Mouse (Mus musculus): Measurements from ENCODE around the gene Esrrg. TPM values are rescaled to one million over a fixed set of nuclear protein-coding genes. Genes with fewer than 3 reads are reported as not detected.

The Esrrg gene
- total and polyA plus RNA-seq, 3 experiments: 0.05 TPM; not detected in 2

DNA sequence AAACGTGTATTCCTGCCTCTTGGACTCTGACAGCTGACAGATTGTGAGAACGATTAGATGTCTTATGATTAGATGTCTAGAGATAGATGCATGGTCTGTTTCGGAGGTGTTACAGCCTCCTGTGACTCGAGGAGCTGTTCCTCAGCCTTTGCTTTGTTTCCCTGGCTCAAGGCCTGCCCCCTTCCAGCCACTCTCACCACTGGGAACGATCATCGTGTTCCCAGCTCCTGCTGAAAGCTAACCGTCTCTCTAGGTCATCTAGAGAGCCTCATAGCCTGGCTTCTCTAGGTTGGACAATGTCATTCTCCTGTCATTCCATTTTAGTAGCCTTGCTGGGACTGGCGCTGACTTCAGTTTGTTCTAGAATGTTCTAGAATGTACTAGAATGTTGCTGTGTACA is 233.0 kb downstream of the Esrrg start:
- Histone ChIP-seq H3K27me3 (ENCODE audit: insufficient read depth, low read length) (no peaks in the 10 kb centered on the region), H3K36me3 (replicated peaks) (no peaks in the 10 kb centered on the region), H3K4me1 (ENCODE audit: insufficient read depth, low read depth, low read length) (no peaks in the 10 kb centered on the region), H3K9me3 (replicated peaks) (peaks cover 46% of the 10 kb centered on the region), H3K4me3 (ENCODE audit: low read depth, low read length) (no peak overlapping the region)
- TF ChIP-seq GATA2 (IDR thresholded peaks at IDR 0.05; ENCODE audit: borderline replicate concordance, low read depth, low read length) (no peak), TAL1 (conservative IDR thresholded peaks at IDR 0.05; ENCODE audit: low read depth, low read length) (no peak)
- no peak for ATAC-seq (ENCODE audit: extremely low read depth, insufficient number of reproducible peaks, low FRiP score, poor library complexity, severe bottlenecking)
- no peak for DNase-seq (ENCODE audit: low spot score)

DNA sequence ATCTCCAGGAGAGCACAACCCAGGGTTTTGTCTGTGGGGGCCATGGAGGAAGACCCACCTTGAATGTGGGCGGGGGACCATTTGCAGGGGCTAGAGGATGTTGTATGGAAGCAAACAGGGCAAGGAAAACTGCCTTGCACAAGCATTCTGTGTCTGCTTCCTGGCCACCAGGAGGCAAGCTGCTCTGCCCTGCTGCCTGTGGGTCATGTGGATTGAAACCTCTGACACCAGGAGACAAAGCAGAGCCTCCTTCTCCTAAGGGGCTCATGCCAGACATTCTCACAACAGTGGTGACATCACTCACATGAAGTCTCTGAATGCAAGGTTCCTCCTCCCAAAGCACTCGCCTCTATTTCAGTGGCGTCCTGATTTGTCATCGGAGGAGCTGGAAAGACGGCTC is 234.1 kb downstream of the Esrrg start:
- Histone ChIP-seq H3K9me3 (replicated peaks) (peaks cover 51% of the 10 kb centered on the region), H3K4me1 (ENCODE audit: insufficient read depth, low read depth, low read length) (no peaks in the 10 kb centered on the region), H3K27me3 (ENCODE audit: insufficient read depth, low read length) (no peaks in the 10 kb centered on the region), H3K4me3 (ENCODE audit: low read depth, low read length) (no peak overlapping the region), H3K36me3 (replicated peaks) (no peaks in the 10 kb centered on the region)
- TF ChIP-seq GATA2 (IDR thresholded peaks at IDR 0.05; ENCODE audit: borderline replicate concordance, low read depth, low read length): no peak
- no peak for DNase-seq (ENCODE audit: low spot score)
- ATAC-seq (ENCODE audit: extremely low read depth, insufficient number of reproducible peaks, low FRiP score, poor library complexity, severe bottlenecking): no peak

DNA sequence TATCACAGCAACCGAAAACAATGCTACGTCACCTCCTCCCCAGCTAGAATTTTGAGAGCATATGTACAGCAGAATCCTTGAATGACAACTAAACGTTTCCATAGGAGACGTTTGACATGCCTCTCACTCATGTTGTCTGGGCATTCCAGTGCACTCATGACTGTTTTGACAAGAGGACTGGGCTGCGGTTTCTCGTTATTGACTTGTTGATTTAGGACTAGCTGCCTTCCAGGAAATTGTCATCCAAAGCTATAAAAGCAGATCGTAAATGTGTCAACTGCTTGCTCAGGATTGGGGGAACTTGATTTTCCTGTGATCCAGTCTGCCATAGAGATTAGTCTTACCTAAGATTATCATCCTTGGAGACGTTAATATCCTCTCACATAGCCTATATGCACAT is 245.6 kb downstream of the Esrrg start:
- H3K27me3 ChIP-seq (ENCODE audit: insufficient read depth, low read length): no peaks in the 10 kb centered on the region
- DNase-seq (ENCODE audit: low spot score): no peak
- TF ChIP-seq POLR2AphosphoS5 (IDR thresholded peaks at IDR 0.05; ENCODE audit: insufficient replicate concordance, low read depth, low read length): no peak
- no peak for ATAC-seq (ENCODE audit: extremely low read depth, insufficient number of reproducible peaks, low FRiP score, poor library complexity, severe bottlenecking)
- no peaks in the 10 kb centered on the region for H3K36me3 ChIP-seq (replicated peaks)
- H3K4me3 ChIP-seq (ENCODE audit: low read depth, low read length): no peak overlapping the region
- H3K4me1 ChIP-seq (ENCODE audit: insufficient read depth, low read depth, low read length): no peaks in the 10 kb centered on the region
- H3K9me3 ChIP-seq (replicated peaks): peaks cover 27% of the 10 kb centered on the region

DNA sequence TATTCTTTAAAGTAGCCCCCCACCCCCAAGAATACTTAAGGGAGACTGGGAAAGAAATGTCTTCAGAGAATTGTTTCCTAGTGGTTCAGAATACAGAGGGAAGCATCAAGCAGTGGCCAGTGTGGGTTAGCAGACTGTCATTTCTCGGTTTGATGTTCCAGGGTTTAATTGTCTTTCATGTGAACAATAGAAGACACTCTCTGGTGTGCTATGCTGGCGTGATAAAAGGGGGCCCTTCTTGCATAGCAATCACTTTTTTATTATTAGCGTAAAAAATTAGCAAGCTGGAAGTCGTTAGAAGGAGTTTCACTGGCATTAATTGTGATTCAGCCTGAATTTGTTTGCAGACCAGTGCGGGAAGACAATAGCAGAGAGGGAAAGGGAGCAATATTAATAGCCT is 253.7 kb downstream of the Esrrg start:
- ATAC-seq (ENCODE audit: extremely low read depth, insufficient number of reproducible peaks, low FRiP score, poor library complexity, severe bottlenecking): no peak
- no peak for TF ChIP-seq POLR2AphosphoS5 (IDR thresholded peaks at IDR 0.05; ENCODE audit: insufficient replicate concordance, low read depth, low read length)
- no peak for TF ChIP-seq TAL1 (conservative IDR thresholded peaks at IDR 0.05; ENCODE audit: low read depth, low read length)
- DNase-seq (ENCODE audit: low spot score): no peak
- Histone ChIP-seq H3K27me3 (ENCODE audit: insufficient read depth, low read length) (no peaks in the 10 kb centered on the region), H3K36me3 (replicated peaks) (no peaks in the 10 kb centered on the region), H3K4me1 (ENCODE audit: insufficient read depth, low read depth, low read length) (no peaks in the 10 kb centered on the region), H3K4me3 (ENCODE audit: low read depth, low read length) (no peak overlapping the region), H3K9me3 (replicated peaks) (peaks cover 46% of the 10 kb centered on the region)

DNA sequence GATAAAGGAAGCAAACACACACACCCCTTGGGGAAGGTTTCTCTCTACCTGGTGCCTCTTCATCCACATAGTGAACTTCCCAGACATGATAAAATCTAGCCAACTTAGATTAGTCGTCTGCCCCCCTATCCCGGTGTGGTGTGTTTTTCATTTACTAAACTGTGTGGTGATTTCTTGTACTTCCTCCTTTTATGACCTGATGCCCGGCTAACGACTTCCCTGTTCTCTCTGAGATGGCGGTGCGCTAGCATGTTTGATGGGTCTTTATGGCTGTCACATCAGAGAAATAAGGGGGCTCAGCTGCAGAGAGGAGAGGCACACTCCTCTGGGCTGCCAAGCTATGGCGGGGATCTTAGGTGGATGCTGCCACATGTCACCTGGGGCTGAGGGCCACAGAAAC is 259.8 kb downstream of the Esrrg start:
- H3K4me3 ChIP-seq (ENCODE audit: low read depth, low read length): no peak overlapping the region
- H3K36me3 ChIP-seq (replicated peaks): no peaks in the 10 kb centered on the region
- no peaks in the 10 kb centered on the region for H3K4me1 ChIP-seq (ENCODE audit: insufficient read depth, low read depth, low read length)
- no peak for TF ChIP-seq GATA1 (IDR thresholded peaks at IDR 0.05; ENCODE audit: borderline replicate concordance, low read length)
- no peak for TF ChIP-seq CTCF (IDR thresholded peaks at IDR 0.05; ENCODE audit: low read depth, low read length)
- TF ChIP-seq POLR2AphosphoS5 (IDR thresholded peaks at IDR 0.05; ENCODE audit: insufficient replicate concordance, low read depth, low read length): no peak
- no peak for TF ChIP-seq GATA2 (IDR thresholded peaks at IDR 0.05; ENCODE audit: borderline replicate concordance, low read depth, low read length)
- no peak for TF ChIP-seq TAL1 (conservative IDR thresholded peaks at IDR 0.05; ENCODE audit: low read depth, low read length)
- ATAC-seq (ENCODE audit: extremely low read depth, insufficient number of reproducible peaks, low FRiP score, poor library complexity, severe bottlenecking) (no peak), DNase-seq (ENCODE audit: low spot score) (no peak)
- peaks cover 42% of the 10 kb centered on the region for H3K9me3 ChIP-seq (replicated peaks)
- H3K27me3 ChIP-seq (ENCODE audit: insufficient read depth, low read length): no peaks in the 10 kb centered on the region

DNA sequence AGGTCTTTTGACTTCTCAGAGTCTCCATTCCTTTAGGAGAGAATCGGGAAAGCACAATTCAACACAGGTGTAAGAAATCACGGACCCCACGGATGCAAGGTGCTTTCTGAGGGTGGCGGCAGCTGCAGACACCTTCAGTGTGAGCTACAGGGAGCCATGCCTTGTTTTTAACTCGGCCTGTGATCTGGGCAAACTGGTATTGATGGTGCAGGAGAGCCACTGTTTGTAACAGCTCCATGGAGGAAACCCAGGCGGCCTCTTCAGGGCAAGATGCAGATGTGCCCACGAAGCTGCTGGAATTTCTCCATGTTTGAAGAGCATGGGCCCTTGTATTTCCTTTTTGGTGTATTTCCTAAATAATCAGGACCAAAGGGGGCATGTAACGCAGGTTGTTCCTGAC is 263.6 kb downstream of the Esrrg start:
- TF ChIP-seq TAL1 (conservative IDR thresholded peaks at IDR 0.05; ENCODE audit: low read depth, low read length) (no peak), CTCF (IDR thresholded peaks at IDR 0.05; ENCODE audit: low read depth, low read length) (no peak), GATA1 (IDR thresholded peaks at IDR 0.05; ENCODE audit: borderline replicate concordance, low read length) (no peak), GATA2 (IDR thresholded peaks at IDR 0.05; ENCODE audit: borderline replicate concordance, low read depth, low read length) (no peak), POLR2AphosphoS5 (IDR thresholded peaks at IDR 0.05; ENCODE audit: insufficient replicate concordance, low read depth, low read length) (no peak)
- Histone ChIP-seq H3K4me1 (ENCODE audit: insufficient read depth, low read depth, low read length) (no peaks in the 10 kb centered on the region), H3K9me3 (replicated peaks) (peaks cover 53% of the 10 kb centered on the region), H3K4me3 (ENCODE audit: low read depth, low read length) (no peak overlapping the region), H3K36me3 (replicated peaks) (no peaks in the 10 kb centered on the region), H3K27me3 (ENCODE audit: insufficient read depth, low read length) (no peaks in the 10 kb centered on the region)
- ATAC-seq (ENCODE audit: extremely low read depth, insufficient number of reproducible peaks, low FRiP score, poor library complexity, severe bottlenecking): no peak
- DNase-seq (ENCODE audit: low spot score): no peak

DNA sequence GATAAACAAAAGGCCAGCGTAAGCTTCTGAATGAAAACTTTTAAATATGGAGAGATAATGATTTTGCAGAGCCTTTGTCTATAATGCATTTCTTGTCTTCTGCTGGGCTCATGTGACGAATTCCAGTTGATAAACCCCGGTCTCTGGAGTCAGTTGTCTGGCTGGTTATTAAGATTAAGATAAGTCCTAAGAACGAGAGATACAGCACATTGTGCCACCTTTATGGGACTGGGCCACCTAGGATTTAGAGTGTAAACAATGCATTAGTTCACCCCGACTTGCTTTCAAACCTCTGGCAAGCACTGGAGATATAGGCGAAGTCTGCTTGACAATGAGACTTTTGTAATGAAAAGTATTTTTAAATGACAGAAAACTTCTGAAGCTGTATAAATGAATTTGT is 264.2 kb downstream of the Esrrg start:
- no peak for ATAC-seq (ENCODE audit: extremely low read depth, insufficient number of reproducible peaks, low FRiP score, poor library complexity, severe bottlenecking)
- H3K4me1 ChIP-seq (ENCODE audit: insufficient read depth, low read depth, low read length): no peaks in the 10 kb centered on the region
- no peak for DNase-seq (ENCODE audit: low spot score)
- H3K4me3 ChIP-seq (ENCODE audit: low read depth, low read length): no peak overlapping the region
- TF ChIP-seq GATA1 (IDR thresholded peaks at IDR 0.05; ENCODE audit: borderline replicate concordance, low read length) (no peak), GATA2 (IDR thresholded peaks at IDR 0.05; ENCODE audit: borderline replicate concordance, low read depth, low read length) (no peak), TAL1 (conservative IDR thresholded peaks at IDR 0.05; ENCODE audit: low read depth, low read length) (no peak), POLR2AphosphoS5 (IDR thresholded peaks at IDR 0.05; ENCODE audit: insufficient replicate concordance, low read depth, low read length) (no peak), CTCF (IDR thresholded peaks at IDR 0.05; ENCODE audit: low read depth, low read length) (no peak)
- peaks cover 55% of the 10 kb centered on the region for H3K9me3 ChIP-seq (replicated peaks)
- H3K27me3 ChIP-seq (ENCODE audit: insufficient read depth, low read length): no peaks in the 10 kb centered on the region
- H3K36me3 ChIP-seq (replicated peaks): no peaks in the 10 kb centered on the region
